Mouse (Mus musculus): ENCODE results near the gene Ece2.

GRCm38 (mm10) chr16:20595737-20596136 lies 33.9 kb upstream of the Ece2 start:
- TF ChIP-seq POLR2A (IDR thresholded peaks at IDR 0.05; ENCODE audit: borderline replicate concordance, insufficient read depth, low read length) (no peak), CTCF (IDR thresholded peaks at IDR 0.05; ENCODE audit: borderline replicate concordance, insufficient read depth, low read depth, low read length) (no peak)

Data from cerebellum, adult 2 months (tissue).